Mouse (Mus musculus) embryonic stem cell, embryonic (primary cell): ENCODE data around the gene Grin2b.

Source experiments
- CTCF ChIA-PET, 4 experiments: fragments of 300-600 bp in 2 of 4; fragments of 350-600 bp in 2 of 4; sonication (Branson Sonifier 250); formaldehyde crosslinking; loops; one replicate each; lab custom pipeline; 2022; ENCODE audit warnings: inconsistent platforms in 2 of 4; lab: Charles Lee
- POLR2A ChIA-PET, 4 experiments: fragments of 300-600 bp in 2 of 4; fragments of 350-600 bp in 2 of 4; sonication (Branson Sonifier 250); formaldehyde crosslinking; loops; one replicate each; lab custom pipeline; 2022; ENCODE audit warnings: antibody characterized with exemption in 4 of 4, inconsistent platforms in 1 of 4; lab: Charles Lee

Gene Grin2b

DNA sequence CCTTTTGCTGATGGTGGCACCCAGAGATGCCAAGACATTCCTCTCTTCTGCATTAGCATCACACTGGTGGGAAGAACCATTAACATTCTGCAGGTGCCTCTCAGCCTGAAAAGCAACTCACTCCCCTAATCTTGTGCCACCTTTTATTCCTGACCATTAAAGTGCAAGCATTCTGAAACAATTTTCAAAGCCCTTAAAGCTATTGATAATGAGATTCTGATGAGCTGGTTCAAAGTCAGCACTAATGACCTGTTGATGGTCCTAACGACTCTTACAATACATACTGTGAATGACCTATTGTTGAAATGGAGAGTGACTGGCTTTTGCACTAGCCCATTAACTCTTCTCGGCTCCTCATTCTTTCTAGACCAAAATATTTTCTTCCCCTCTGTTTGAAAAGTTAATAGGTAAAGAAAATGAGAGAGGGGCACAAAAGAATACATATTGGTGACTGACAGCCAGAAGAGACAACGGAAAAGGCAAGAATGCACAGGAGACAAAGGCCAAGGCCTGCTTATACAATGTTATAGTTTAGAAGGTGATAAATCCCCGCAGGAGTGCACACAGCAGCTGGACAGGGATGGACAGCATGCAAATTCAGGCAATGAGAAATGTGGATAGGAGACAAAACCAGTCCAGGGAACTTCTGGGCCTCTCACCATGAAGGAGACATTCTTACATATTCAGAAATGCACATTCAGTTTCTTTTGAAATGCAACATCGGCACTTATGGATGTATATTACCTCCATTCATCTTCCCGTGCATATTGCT, 59.5 kb downstream of the Grin2b start:
- POLR2A ChIA-PET = interaction anchor here in 1 of 4 experiments (0.8 kb wide), 1 partner anchor 553 kb away, joined by 3 read pairs; no protein-coding TSS in a partner anchor
- CTCF ChIA-PET = interaction anchor here in 1 of 4 experiments (0.6 kb wide), 1 partner anchor 104 kb away, joined by 3 read pairs; no protein-coding TSS in a partner anchor

DNA sequence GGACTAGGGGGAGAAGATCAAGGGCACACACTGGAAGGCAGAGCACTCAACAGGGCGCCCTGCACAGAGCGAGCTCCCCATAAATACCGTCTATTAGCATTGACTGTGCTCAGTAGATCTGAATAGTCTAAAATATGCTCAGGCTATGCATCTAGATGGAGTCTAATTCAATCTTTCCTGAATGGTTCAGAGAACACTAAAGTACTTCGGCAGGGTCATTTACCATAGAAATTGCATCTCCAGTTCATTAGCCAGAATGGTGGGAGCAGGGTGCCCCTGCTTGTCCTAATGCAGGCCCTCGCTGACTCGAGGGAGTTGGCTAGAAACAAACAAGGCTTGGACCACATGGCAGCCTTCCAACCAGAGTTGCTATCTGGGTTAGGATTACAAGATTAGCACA, 64.1 kb downstream of the Grin2b start:
- CTCF ChIA-PET = no interaction called here

DNA sequence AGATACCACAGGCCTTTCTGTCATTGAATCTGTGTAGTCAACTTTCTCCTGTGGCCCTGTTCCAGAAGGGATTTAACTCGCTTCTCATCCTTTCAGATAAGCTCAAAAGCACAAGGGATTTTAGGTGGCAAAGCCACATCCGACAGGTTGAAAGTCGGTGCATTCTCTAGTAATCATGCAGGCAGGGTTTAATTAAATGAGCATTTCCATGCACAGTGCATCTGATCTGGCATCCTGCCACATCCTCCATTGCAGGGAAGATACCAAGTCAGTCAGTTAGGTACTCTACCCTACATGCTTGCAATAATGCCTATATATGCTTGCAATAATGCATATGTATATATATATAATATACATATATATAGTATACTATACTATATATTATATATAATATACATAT, 64.8 kb downstream of the Grin2b start:
- CTCF ChIA-PET = no interaction called here
- POLR2A ChIA-PET = no interaction called here

More for the DNA sequence above, 64.1 kb downstream of the Grin2b start:
- POLR2A ChIA-PET = no interaction called here

DNA sequence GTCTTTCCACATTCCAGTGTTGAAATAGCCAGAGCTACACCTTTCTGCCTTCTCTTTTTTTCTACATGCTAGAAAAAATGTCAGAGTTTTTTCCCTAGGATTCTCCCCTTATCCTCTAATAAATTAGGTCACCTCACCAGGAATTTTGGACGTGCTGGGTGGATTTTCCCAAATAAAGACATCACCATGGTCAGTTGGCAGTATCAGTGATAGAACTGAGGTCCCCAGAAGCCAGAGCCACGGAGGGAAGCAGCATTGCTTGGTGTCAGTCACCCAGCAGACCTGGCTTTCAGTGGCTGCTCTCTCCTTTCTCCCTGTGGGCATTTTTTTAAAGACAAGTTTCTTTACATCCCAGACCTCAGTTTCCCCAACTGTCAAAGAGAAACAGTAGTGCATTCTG, 68.1 kb downstream of the Grin2b start:
- POLR2A ChIA-PET = interaction anchor here in 1 of 4 experiments (0.6 kb wide), 1 partner anchor 1176 kb away, joined by 4 read pairs; no protein-coding TSS in a partner anchor
- CTCF ChIA-PET = no interaction called here

DNA sequence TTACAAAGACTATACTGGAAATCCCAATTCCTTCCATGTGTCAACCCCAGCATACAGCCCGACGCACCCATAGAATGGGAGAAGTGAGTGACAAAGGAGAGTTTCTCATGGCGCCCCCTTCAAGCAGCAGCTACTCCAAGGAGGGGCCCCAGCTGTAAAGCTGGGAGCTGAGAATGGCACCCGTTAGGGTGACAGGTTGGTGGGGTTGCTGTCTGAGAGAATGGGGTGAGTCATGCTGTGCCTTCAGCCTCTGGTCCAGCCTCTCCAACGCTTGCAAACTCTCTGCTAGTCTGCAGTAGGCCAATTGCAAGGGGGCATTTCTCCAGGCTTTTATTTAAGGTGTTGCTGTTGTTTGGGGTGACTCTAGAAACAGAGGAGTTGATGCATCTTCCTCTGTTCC, 73.1 kb downstream of the Grin2b start:
- POLR2A ChIA-PET = interaction anchor here in 1 of 4 experiments (0.5 kb wide), 1 partner anchor 1055 kb away, joined by 6 read pairs; no protein-coding TSS in a partner anchor
- CTCF ChIA-PET = no interaction called here

DNA sequence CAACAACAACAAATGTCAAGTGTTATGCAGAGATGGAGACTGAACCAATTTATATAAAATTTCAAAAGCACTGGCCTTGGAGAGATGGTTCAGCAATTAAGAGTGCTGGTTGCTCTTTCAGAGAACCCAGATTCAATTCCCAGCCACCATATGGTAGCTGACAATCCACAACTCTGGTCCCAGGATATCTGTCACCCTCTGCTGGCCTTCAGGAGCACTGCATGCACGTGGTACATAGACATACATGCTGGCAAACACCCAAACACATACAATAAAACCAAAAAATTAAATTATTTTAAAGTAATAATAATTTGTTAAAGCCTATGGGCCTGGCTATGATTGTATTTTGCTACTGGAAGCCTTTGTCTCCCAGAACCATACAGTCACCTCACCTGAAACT, 77.0 kb downstream of the Grin2b start:
- ChIA-PET CTCF (interaction anchor here in 2 of 4 experiments (0.6 to 1.9 kb wide), 6 partner anchors 9 to 466 kb away, joined by 3 to 8 read pairs (median 3); partner anchors contain the start of gene Grin2b (in 1 of the 2)), POLR2A (no interaction called here)

DNA sequence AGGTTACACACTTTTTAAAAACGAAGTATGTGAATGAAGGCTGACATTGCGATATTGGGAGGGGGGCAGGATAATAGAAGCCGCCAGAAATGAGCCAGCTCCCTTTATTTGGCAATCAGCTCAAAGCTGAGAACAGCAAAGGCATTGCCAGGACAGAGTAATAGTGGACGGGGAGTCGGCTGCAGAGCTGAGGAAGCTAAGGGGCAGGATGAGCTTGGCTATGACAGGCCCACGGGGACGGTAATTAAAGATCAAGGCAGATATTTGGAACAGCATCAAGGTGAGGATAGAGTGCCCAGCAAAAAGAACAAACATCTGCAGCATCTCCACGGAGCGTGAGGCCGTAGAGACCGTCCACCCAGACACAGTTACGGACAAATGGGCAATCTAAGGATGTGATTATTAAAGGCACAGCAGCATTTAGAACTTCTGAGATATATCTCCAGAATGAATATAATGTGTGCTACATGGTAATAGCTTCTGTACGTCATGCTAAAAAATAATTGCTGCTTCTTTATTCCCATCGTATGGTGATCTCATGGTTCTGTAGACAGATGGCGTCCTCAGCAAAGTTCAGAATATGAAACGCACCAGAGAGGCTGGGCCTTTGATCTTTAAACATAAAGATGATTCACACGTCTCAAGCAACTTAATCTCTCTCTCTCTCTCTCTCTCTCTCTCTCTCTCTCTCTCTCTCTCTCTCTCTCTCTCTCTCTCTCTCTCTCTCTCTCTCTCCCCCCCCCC, 93.1 kb downstream of the Grin2b start:
- ChIA-PET CTCF (no interaction called here), POLR2A (no interaction called here)

DNA sequence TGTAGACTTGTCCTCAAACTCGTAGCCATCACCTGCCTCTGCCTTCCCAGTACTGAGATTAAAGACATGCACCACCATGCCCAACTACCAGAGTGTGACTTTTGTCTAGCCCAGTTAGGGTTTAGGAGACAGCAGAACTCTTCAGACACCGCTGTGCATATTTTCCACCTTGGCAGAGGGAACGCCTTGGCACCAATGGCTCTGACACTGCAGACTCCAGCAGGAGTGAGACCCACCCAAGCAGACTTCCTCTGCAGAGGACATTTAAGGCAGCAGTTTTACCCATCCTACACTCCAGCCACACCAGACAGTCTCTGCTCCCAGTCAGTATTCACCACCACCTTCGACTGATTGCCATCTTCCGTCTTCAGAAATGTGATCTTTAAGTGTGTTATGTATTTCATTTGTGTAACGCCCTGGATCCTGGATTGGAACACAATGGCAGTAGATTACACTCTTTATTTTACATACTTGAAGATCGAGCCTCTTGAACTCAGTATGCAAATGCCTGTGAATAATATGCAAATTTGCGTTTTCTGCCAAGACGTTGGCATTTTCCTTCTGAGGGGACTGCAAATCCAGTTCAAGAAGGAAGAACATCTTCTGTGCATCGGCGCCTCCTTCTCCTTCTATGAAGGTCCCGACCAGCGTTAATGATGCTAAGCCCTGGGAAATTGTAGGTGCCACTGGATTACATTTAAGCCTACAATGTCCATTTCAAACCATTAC, 100.8 kb downstream of the Grin2b start:
- POLR2A ChIA-PET = no interaction called here
- CTCF ChIA-PET = no interaction called here

DNA sequence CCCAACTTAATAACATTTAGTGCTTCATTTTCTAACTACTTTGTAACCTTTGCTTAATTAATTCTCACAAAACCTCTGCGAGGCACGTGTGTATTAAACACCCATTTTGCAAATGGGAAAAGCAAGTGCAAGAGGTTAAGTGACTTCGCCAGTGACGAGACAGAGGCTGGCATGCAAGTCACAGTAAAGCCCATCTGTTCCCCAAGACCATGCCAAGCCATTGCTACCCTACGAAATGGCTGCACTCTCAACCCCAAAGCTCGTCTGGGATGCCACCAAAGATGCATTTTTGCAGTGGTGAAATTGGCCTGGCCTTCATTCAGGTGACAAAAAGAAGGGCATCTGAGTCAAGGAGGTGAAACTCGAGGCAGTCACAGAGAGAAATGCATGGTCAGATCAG, 103.2 kb downstream of the Grin2b start:
- CTCF ChIA-PET = no interaction called here
- POLR2A ChIA-PET = no interaction called here

DNA sequence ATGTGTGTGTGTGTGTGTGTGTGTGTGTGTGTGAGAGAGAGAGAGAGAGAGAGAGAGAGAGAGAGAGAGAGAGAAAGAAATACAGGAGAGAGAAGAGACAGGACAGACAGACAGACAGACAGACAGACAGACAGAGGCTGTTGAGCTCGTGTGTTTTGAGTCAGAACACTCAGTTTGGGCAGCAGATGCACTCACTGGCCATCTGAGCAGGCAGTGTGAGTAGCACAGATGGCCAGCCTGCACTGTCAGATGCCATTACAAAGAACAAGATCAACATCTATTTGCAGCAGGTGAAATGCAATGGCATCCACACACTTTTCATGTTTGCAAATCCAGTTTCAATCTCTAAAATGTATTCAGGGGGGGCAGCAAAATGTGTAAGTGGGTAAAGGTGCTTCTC, 120.0 kb downstream of the Grin2b start:
- ChIA-PET CTCF (no interaction called here), POLR2A (no interaction called here)

DNA sequence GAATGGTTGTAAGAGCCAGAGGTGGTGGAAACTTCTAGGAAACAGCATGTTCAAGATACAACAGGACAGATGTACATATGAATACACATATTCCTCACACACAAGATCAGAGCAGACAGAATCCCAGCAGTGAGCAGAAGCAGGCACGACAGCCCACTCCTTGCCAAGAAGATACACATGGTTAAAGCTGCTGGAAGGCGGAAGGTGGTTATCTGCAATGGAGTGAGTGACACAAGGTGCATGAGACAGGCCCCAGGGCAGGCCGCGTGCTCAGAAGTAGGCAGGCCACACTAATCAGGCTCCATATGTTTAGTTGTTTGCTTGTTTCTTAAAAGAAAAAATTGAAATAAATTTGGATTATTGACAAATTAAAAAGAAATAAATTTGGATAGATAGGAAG, 123.0 kb downstream of the Grin2b start:
- ChIA-PET POLR2A (no interaction called here), CTCF (no interaction called here)

DNA sequence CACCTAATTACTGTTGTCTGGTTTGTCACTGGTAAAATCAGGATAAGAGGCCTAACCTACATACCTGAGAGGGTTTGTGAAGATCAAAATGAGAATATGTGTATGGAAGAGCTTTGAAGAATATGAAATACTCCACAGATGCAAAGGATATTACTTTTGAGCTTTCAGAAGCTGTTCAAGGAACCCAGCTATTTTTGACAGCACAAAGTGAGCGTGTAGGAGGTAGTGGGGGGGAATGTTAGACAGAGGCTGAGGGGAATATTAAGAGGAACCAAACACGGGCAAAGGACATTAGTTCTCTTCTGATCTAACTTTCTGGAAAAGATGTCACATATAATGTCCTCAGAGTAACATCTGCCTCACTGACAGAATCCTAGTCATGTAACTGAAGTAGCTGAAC, 125.2 kb downstream of the Grin2b start:
- CTCF ChIA-PET = no interaction called here
- POLR2A ChIA-PET = no interaction called here

DNA sequence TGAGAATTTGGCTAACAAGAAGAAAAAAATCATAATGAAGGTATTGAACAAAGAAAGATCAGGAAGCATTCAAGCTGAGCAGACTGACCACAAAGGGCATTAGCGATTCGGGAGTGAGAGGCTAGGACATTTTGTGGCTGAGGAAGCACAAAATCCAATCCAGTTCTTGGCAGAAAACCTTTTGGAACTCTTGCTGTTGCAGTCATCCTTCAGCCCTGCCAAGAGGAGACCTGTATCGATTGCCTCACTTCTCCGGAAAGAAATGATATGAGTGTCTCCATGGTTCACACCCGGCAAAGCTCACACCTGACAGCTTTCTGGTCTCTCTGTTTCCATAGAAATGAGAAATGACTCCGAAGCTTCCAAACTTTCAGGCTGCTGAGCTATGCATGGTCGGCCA, 127.2 kb downstream of the Grin2b start:
- ChIA-PET POLR2A (no interaction called here), CTCF (no interaction called here)

DNA sequence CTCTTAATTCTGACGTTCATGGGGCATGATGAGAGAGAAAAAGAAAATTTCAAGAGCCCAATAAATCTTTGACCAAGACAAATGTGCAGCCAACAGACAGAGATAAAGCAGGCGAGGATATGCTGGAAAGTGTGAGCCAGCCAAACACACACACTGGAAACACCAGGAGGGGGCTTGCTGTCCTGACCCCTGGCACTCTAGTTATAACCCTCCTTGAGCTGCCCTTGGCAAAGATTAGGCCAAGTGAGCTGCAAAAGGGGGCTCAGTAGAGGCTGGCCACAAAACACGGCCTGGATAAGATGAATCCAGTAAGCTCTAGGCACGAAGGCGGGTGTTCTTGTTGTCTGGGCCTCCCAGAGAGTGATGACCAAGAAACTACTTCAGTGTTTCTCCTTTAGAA, 128.8 kb downstream of the Grin2b start:
- POLR2A ChIA-PET = no interaction called here
- CTCF ChIA-PET = interaction anchor here in 1 of 4 experiments (0.5 kb wide), 1 partner anchor 125 kb away, joined by 4 read pairs; no protein-coding TSS in a partner anchor

DNA sequence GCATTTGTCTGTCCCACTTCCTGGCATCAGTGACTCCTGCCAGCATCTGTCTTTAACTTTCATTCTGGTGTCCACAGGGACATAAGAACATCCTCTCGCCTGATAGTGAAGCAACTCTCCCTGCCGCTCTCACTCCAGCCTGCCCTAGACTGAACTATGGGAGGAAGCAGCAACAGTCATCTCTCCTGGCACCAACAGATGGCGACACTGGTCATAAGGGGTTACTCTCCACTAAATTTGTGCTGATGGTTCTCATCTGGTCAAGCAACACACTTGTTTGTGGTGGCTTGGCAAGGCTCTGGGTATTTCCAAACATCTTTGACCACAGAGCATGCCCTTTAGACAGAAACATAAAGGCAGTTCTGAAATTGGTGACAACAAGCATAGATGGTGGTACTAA, 130.9 kb downstream of the Grin2b start:
- CTCF ChIA-PET = interaction anchor here in 1 of 4 experiments (0.8 kb wide), 1 partner anchor 131 kb away, joined by 3 read pairs; the partner anchor contains the start of gene Grin2b
- POLR2A ChIA-PET = no interaction called here

DNA sequence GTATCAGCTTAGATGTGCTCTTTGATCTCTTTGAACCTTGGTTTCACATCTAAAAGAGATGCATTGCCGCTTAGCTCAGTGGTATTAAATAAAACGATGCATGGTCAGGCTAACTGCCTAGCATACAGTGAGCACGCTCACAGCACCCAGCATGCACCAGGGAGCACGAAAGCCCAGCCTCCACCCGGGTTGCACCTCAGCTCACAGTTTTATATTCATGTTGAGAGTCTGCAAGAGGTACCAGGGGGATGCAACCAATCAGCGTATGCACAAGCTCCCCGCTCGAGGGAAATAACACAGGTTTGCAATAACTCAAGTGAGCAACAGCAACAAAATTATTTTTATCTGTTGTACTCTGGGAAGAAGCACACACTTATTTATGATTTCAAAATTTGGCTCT, 131.5 kb downstream of the Grin2b start:
- ChIA-PET CTCF (interaction anchor here in 1 of 4 experiments (0.8 kb wide), 1 partner anchor 132 kb away, joined by 3 read pairs; the partner anchor contains the start of gene Grin2b), POLR2A (no interaction called here)

DNA sequence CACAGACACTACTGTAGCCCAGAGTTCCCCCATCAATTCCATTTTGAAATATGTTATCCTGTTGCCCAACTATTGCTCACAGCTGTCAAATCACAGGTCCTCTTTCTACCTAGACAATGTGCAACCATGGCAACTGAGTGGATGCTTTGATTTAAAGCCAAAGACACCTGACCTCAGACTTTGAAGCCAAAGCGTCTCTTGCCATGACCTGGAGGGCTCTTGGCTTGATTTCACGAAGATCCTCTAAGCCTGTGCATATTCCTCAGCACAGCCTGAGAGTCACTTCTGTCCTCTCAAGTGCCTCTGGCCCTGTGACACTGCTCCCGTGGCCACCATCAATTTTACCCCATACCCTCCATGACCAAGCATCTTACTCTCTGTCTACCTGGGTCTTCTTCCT, 132.4 kb downstream of the Grin2b start:
- ChIA-PET CTCF (no interaction called here), POLR2A (no interaction called here)

DNA sequence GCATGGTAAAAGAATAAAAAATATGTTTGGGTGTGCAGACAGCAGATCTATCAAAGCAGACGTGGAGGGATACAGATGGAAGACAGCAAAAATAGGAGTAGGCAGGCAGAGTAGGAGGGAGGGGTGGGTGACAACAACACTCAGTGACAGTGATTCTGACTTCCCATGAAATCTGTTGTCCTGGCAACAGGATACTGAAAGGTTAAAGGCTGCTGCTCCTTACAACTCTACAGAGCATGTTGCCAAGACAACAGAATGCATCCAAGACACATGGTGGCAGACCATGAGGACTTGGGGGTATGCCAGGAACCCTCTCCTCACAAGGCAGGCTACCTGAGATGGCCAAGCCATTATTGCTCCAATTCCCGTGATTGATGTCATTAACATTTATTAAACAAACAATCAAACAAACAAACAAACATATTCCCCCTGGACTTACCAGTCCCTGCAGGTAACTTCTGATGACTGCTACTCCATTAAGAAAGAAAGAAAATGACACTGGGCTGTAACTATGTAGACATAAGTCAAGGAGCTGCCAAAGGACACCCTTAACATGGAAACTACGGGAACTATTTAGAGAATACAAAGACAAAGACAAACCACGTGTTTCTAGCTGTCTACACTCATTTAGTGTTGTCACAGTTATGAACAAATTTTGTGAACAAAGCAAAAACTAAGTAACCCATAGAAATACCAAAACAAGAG, 143.9 kb downstream of the Grin2b start:
- POLR2A ChIA-PET = no interaction called here
- CTCF ChIA-PET = no interaction called here

DNA sequence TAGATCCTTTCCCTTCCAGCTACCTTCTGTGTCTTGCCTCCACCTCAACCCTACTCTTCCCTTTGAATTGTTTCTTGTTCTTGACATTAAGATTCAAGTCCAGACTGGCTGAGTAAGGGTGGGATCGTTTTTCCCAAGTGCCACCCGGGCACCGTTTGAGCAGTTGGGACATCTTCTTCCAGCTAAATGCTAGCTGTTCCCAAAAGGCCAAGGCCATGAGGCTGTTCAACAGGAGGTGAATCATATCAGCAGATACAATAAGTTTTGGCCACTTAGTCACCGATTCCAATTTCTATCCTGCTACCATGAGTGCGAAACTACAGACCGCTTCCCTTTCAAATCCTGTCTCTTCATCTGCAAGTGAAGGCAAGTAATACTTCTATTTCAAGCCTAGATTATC, 146.4 kb downstream of the Grin2b start:
- POLR2A ChIA-PET = no interaction called here

More for the DNA sequence above, 146.4 kb downstream of the Grin2b start:
- CTCF ChIA-PET = no interaction called here
